Mouse (Mus musculus): ENCODE measurements around the gene Dennd1b.

- no peak for TF ChIP-seq POLR2A (IDR thresholded peaks at IDR 0.05; ENCODE audit: low read depth, low read length)
- TF ChIP-seq CTCF (IDR thresholded peaks at IDR 0.05; ENCODE audit: extremely low read depth, insufficient read depth, insufficient read length, insufficient replicate concordance), result no peak
These were observed 33.4 kb downstream of the Dennd1b start for GRCm38 (mm10) chr1:138996663-138997062.
